Mouse (Mus musculus): ENCODE measurements around the gene Bcl9. TPM values are rescaled to one million over a fixed set of nuclear protein-coding genes. Genes with fewer than 3 reads are reported as not detected.

The Bcl9 gene
- polyA plus RNA-seq, 1 experiment = 4.9 TPM

DNA sequence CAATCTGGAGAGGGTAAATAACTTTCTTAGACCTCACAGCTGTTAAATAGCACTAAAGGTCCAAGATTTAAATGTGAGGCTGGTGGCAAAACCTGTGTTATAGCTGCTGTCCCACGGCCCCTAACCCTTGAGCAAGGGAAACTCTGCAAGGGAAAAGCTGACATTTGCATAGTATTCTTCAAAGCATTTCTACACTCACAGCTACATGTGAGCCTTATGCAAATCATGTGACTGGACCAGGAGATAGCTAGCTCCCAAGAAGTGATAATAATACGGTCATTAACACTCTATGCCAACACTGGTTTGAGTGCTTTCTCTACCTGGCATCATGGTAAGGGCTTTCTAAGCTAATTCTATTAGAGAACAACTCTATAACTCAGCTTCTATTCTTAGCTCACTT, 60.3 kb downstream of the Bcl9 start:
- no peaks in the 10 kb centered on the region for H3K36me3 ChIP-seq (ENCODE audit: control insufficient read depth, insufficient read depth)
- H3K4me3 ChIP-seq (ENCODE audit: insufficient read depth, poor library complexity, severe bottlenecking) = no peak overlapping the region
- H3K79me2 ChIP-seq (ENCODE audit: control insufficient read depth, insufficient read depth) = no peaks in the 10 kb centered on the region
- H3ac ChIP-seq (ENCODE audit: control insufficient read depth, insufficient read length, low read depth) = no peak overlapping the region
- H3K79me3 ChIP-seq (ENCODE audit: low read depth) = no peaks in the 10 kb centered on the region
- TF ChIP-seq FOSL1 (IDR thresholded peaks at IDR 0.05; ENCODE audit: insufficient read depth, low read length, poor library complexity, severe bottlenecking) (no peak), MYOG (IDR thresholded peaks at IDR 0.05; ENCODE audit: control insufficient read depth, extremely low read depth, insufficient read length) (no peak), CEBPB (IDR thresholded peaks at IDR 0.05; ENCODE audit: low read depth) (no peak), MYOD1 (IDR thresholded peaks at IDR 0.05; ENCODE audit: control insufficient read depth, insufficient read length, low read depth) (no peak), MAX (IDR thresholded peaks at IDR 0.05) (no peak), CTCF (IDR thresholded peaks at IDR 0.05; ENCODE audit: control insufficient read depth, insufficient read depth, insufficient read length) (no peak), USF1 (IDR thresholded peaks at IDR 0.05; ENCODE audit: low read depth) (no peak)
- H3K27me3 ChIP-seq (ENCODE audit: control insufficient read depth, insufficient read depth, insufficient read length) = no peaks in the 10 kb centered on the region

DNA sequence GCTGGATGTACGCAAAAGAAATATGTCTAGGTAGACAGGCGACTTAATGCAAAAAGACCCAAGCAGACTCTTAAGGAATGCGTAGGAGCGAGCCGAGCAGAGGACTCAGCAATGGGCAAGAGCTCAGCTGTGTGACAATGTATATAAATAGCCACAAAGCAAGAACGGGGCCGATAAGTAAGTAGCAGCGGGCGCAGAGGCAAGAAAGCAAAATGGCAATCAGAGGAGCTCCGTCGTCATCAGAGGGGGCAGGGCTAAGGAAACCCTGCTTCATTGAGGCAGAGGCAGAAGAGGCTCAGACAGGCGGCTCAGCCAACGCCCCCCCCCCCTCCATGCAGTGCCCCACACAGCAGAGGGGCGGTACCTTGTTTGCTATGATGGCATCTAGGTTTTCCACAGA, 62.9 kb downstream of the Bcl9 start:
- no peaks in the 10 kb centered on the region for H3K36me3 ChIP-seq (ENCODE audit: control insufficient read depth, insufficient read depth)
- no peak overlapping the region for H3ac ChIP-seq (ENCODE audit: control insufficient read depth, insufficient read length, low read depth)
- no peaks in the 10 kb centered on the region for H3K79me3 ChIP-seq (ENCODE audit: low read depth)
- H3K4me3 ChIP-seq (ENCODE audit: insufficient read depth, poor library complexity, severe bottlenecking) = no peak overlapping the region
- no peak for TF ChIP-seq CTCF (IDR thresholded peaks at IDR 0.05; ENCODE audit: control insufficient read depth, insufficient read depth, insufficient read length)
- TF ChIP-seq FOSL1 (IDR thresholded peaks at IDR 0.05; ENCODE audit: insufficient read depth, low read length, poor library complexity, severe bottlenecking) = no peak
- no peak for TF ChIP-seq MYOD1 (IDR thresholded peaks at IDR 0.05; ENCODE audit: control insufficient read depth, insufficient read length, low read depth)
- no peak for TF ChIP-seq MAX (IDR thresholded peaks at IDR 0.05)
- no peak for TF ChIP-seq CEBPB (IDR thresholded peaks at IDR 0.05; ENCODE audit: low read depth)
- TF ChIP-seq USF1 (IDR thresholded peaks at IDR 0.05; ENCODE audit: low read depth) = no peak
- no peak for TF ChIP-seq MYOG (IDR thresholded peaks at IDR 0.05; ENCODE audit: control insufficient read depth, extremely low read depth, insufficient read length)
- no peaks in the 10 kb centered on the region for H3K27me3 ChIP-seq (ENCODE audit: control insufficient read depth, insufficient read depth, insufficient read length)
- no peaks in the 10 kb centered on the region for H3K79me2 ChIP-seq (ENCODE audit: control insufficient read depth, insufficient read depth)

DNA sequence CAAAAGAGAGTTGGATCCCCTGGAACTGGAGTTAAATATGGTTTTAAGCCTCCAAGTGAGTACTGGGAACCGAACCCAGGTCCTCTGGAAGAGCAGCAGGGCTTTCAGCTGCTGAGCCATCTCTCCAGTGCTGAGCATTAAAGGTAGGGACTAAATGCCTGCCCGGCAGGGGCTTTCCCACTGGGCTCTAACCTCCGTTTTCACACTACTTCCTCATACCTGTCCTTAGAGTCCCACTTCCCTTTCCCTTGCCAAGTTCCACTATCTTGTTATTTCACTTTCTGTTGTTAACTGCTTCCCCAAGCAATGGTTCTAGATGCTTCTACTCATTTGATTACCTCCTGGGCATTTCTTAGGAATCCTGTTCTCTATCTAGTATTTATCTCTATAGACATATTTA, 65.4 kb downstream of the Bcl9 start:
- H3K27me3 ChIP-seq (ENCODE audit: control insufficient read depth, insufficient read depth, insufficient read length) = no peaks in the 10 kb centered on the region
- H3K79me2 ChIP-seq (ENCODE audit: control insufficient read depth, insufficient read depth) = no peaks in the 10 kb centered on the region
- H3K36me3 ChIP-seq (ENCODE audit: control insufficient read depth, insufficient read depth) = no peaks in the 10 kb centered on the region
- no peak overlapping the region for H3K4me3 ChIP-seq (ENCODE audit: insufficient read depth, poor library complexity, severe bottlenecking)
- H3K79me3 ChIP-seq (ENCODE audit: low read depth) = no peaks in the 10 kb centered on the region
- no peak overlapping the region for H3ac ChIP-seq (ENCODE audit: control insufficient read depth, insufficient read length, low read depth)
- TF ChIP-seq CTCF (IDR thresholded peaks at IDR 0.05; ENCODE audit: control insufficient read depth, insufficient read depth, insufficient read length) (no peak), FOSL1 (IDR thresholded peaks at IDR 0.05; ENCODE audit: insufficient read depth, low read length, poor library complexity, severe bottlenecking) (no peak), MYOG (IDR thresholded peaks at IDR 0.05; ENCODE audit: control insufficient read depth, extremely low read depth, insufficient read length) (no peak), MYOD1 (IDR thresholded peaks at IDR 0.05; ENCODE audit: control insufficient read depth, insufficient read length, low read depth) (no peak)

DNA sequence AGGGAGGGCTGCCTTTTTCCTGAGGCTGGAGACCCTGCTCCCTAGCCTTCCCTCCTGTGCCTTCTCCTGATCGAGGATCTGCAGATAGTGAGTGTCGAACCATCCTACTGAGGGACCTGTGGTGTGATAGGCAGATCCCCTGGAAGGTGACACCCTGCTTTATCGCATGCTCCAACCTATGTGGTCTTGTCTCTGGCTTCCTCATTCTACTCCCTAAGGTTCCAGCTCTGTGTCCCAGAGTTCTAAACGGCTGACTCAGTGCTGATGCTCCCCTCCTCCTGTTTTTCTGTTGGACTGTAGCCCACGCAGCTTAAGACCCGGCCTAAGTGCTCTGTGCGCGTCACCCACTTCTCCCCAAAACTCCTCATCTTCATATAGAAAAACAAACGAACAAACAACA, 65.9 kb downstream of the Bcl9 start:
- Histone ChIP-seq H3K27me3 (ENCODE audit: control insufficient read depth, insufficient read depth, insufficient read length) (no peaks in the 10 kb centered on the region), H3K79me2 (ENCODE audit: control insufficient read depth, insufficient read depth) (no peaks in the 10 kb centered on the region), H3K36me3 (ENCODE audit: control insufficient read depth, insufficient read depth) (no peaks in the 10 kb centered on the region), H3ac (ENCODE audit: control insufficient read depth, insufficient read length, low read depth) (no peak overlapping the region), H3K4me3 (ENCODE audit: insufficient read depth, poor library complexity, severe bottlenecking) (no peak overlapping the region), H3K79me3 (ENCODE audit: low read depth) (no peaks in the 10 kb centered on the region)
- TF ChIP-seq CEBPB (IDR thresholded peaks at IDR 0.05; ENCODE audit: low read depth) = no peak
- TF ChIP-seq MYOD1 (IDR thresholded peaks at IDR 0.05; ENCODE audit: control insufficient read depth, insufficient read length, low read depth) = no peak
- no peak for TF ChIP-seq MYOG (IDR thresholded peaks at IDR 0.05; ENCODE audit: control insufficient read depth, extremely low read depth, insufficient read length)
- TF ChIP-seq USF1 (IDR thresholded peaks at IDR 0.05; ENCODE audit: low read depth) = no peak
- no peak for TF ChIP-seq CTCF (IDR thresholded peaks at IDR 0.05; ENCODE audit: control insufficient read depth, insufficient read depth, insufficient read length)

- no peak overlapping the region for H3ac ChIP-seq (ENCODE audit: control insufficient read depth, insufficient read length, low read depth)
- H3K4me3 ChIP-seq (ENCODE audit: insufficient read depth, poor library complexity, severe bottlenecking) = no peak overlapping the region
- no peaks in the 10 kb centered on the region for H3K79me3 ChIP-seq (ENCODE audit: low read depth)
- no peaks in the 10 kb centered on the region for H3K27me3 ChIP-seq (ENCODE audit: control insufficient read depth, insufficient read depth, insufficient read length)
- H3K79me2 ChIP-seq (ENCODE audit: control insufficient read depth, insufficient read depth) = no peaks in the 10 kb centered on the region
- no peak for TF ChIP-seq MYOG (IDR thresholded peaks at IDR 0.05; ENCODE audit: control insufficient read depth, extremely low read depth, insufficient read length)
- no peaks in the 10 kb centered on the region for H3K36me3 ChIP-seq (ENCODE audit: control insufficient read depth, insufficient read depth)
Observed at GRCm38 (mm10) chr3:97230631-97231404, 66.9 kb downstream of the Bcl9 start.

DNA sequence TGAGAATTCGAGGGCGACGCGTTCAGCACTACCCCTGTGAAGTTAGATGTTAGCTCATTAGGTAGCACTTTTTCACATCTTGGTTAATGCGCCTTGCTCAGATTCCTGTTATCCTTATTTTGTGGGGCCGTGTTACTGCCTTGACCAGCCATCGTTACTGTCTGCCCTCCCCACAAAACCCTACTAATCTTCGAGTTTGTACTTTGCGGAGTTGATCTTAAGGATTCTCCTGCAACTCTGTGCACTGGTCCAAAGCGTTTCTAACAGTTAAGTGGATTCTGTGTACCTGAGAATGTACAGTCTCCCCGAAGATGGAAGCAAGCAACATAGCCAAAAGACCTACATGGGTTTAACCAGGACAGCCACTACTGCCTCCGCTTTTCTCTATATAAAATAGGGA, 69.3 kb downstream of the Bcl9 start:
- peaks cover 3% of the 10 kb centered on the region for H3K36me3 ChIP-seq (ENCODE audit: control insufficient read depth, insufficient read depth)
- H3ac ChIP-seq (ENCODE audit: control insufficient read depth, insufficient read length, low read depth) = no peak overlapping the region
- H3K79me2 ChIP-seq (ENCODE audit: control insufficient read depth, insufficient read depth) = no peaks in the 10 kb centered on the region
- peaks cover 2% of the 10 kb centered on the region for H3K79me3 ChIP-seq (ENCODE audit: low read depth)
- no peaks in the 10 kb centered on the region for H3K27me3 ChIP-seq (ENCODE audit: control insufficient read depth, insufficient read depth, insufficient read length)
- no peak overlapping the region for H3K4me3 ChIP-seq (ENCODE audit: insufficient read depth, poor library complexity, severe bottlenecking)
- TF ChIP-seq CTCF (IDR thresholded peaks at IDR 0.05; ENCODE audit: control insufficient read depth, insufficient read depth, insufficient read length) (no peak), USF1 (IDR thresholded peaks at IDR 0.05; ENCODE audit: low read depth) (no peak), MAX (IDR thresholded peaks at IDR 0.05) (no peak), MYOG (IDR thresholded peaks at IDR 0.05; ENCODE audit: control insufficient read depth, extremely low read depth, insufficient read length) (no peak)
